Mouse (Mus musculus) embryo, embryonic 10 days (tissue): ENCODE measurements around the gene Hexim2.

Experiments
- DNase-seq: peaks from one replicate; pipeline ENCODE4 v3.0.0-alpha.2; 2015; ENCODE audit warnings: low spot score

Hexim2 gene

GRCm38 (mm10) chr11:103173041-103173770 lies 41.0 kb downstream of the Hexim2 start:
- no peak for DNase-seq

- no peak for DNase-seq
Observed at GRCm38 (mm10) chr11:103173771-103174344, 41.6 kb downstream of the Hexim2 start.

- DNase-seq, result no peak
Observed at GRCm38 (mm10) chr11:103174411-103174832, 42.2 kb downstream of the Hexim2 start.

- DNase-seq, result no peak
Observed at GRCm38 (mm10) chr11:103174891-103175391, 42.7 kb downstream of the Hexim2 start.

- no peak for DNase-seq
Observed at GRCm38 (mm10) chr11:103175688-103176442, 43.6 kb downstream of the Hexim2 start.

- no peak for DNase-seq
Observed at GRCm38 (mm10) chr11:103176510-103176909, 44.3 kb downstream of the Hexim2 start.

GRCm38 (mm10) chr11:103177216-103177615 lies 45.0 kb downstream of the Hexim2 start:
- no peak for DNase-seq

- DNase-seq, result no peak
Observed at GRCm38 (mm10) chr11:103177815-103178485, 45.7 kb downstream of the Hexim2 start.

GRCm38 (mm10) chr11:103178748-103179147 lies 46.5 kb downstream of the Hexim2 start:
- no peak for DNase-seq

- no peak for DNase-seq
Observed at GRCm38 (mm10) chr11:103180426-103180825, 48.2 kb downstream of the Hexim2 start.

GRCm38 (mm10) chr11:103181349-103181748 lies 49.1 kb downstream of the Hexim2 start:
- DNase-seq, result no peak

- no peak for DNase-seq
Observed at GRCm38 (mm10) chr11:103181911-103182310, 49.7 kb downstream of the Hexim2 start.

- DNase-seq, result peak; percentile 82
Observed at GRCm38 (mm10) chr11:103184891-103185290, 52.7 kb downstream of the Hexim2 start.
